Mouse (Mus musculus): Measurements from ENCODE around the gene Gm28051. TPM values are rescaled to one million over a fixed set of nuclear protein-coding genes. Genes with fewer than 3 reads are reported as not detected.

Gm28051 gene
- polyA plus RNA-seq, 1 experiment from 2014 or later = not detected

DNA sequence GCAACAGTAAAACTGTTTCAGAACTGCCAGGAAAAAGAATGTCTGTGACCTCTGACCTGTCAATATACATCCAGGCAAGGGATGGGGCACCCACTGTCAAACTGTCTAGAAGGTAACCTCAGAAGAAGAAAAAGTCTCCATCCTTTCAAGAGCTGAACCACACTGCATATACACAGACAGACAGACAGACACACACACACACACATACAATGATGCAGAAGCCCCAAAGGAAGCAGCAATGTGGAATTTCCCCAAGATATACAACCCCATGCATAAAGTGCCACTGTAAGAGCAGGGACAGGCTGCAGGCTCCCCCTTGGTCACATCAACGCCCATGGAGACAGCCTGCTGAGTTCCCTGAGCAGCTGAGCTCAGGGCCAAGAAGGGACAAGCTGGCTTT, 58.4 kb downstream of the Gm28051 start:
- H3K4me2 ChIP-seq = no peak overlapping the region
- 31% methylated on average over 1 of the region's 1 CpGs for WGBS
- no peaks in the 10 kb centered on the region; the same call in 1 of the 2 replicates for H3K27me3 ChIP-seq (ENCODE audit: control insufficient read depth, insufficient read depth, low read length)
- H3K4me3 ChIP-seq (ENCODE audit: low read depth, low read length) = no peak overlapping the region
- peaks cover 49% of the 10 kb centered on the region for H3K4me1 ChIP-seq (ENCODE audit: control insufficient read depth, insufficient read depth, low read length)
- H3K9me3 ChIP-seq (ENCODE audit: control insufficient read depth, low read length) = no peaks in the 10 kb centered on the region
- no peak overlapping the region; the same call in 1 of the 2 replicates for H3K27ac ChIP-seq (ENCODE audit: low read depth, low read length)
- no peak overlapping the region; the same call in 1 of the 2 replicates for H3K9ac ChIP-seq (ENCODE audit: low read length)
- H3K36me3 ChIP-seq (ENCODE audit: control insufficient read depth, insufficient read depth, low read length) = no peaks in the 10 kb centered on the region
- DNase-seq (ENCODE audit: low spot score, missing footprints) (no peak), ATAC-seq (ENCODE audit: low FRiP score) (no peak)

DNA sequence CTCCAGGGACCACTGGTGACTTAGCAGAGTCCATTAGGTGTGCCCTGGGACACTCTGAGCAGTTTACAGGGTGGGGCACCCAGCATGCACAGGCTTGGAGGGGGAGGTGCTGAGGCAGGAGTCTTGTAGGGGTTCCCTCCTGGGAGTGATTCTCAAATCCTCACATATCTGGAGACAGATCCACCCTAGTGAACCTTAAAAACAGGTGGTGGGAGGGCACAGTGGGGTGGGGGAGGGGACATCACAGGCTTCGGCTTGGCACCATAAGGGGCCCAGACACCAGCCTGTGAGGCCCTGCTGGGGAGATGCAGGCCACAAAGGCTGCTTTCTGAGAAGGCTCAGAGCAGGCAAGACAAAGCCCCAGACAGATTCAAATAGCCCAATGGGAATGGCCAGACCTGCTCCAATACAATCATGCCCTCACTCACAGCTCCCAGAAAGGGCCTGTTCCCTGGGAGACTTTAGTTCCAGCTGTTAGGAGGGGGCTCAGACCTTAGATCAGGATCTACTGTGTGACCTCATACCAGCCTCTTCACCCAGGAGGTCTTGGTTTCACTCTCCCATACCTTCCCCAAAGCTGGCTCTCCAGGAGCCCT, 59.4 kb downstream of the Gm28051 start:
- WGBS = 8% methylated on average over 1 of the region's 1 CpGs
- Histone ChIP-seq H3K27ac (ENCODE audit: low read depth, low read length) (peak overlapping the region; percentile 82), H3K27me3 (ENCODE audit: control insufficient read depth, insufficient read depth, low read length) (no peaks in the 10 kb centered on the region), H3K36me3 (ENCODE audit: control insufficient read depth, insufficient read depth, low read length) (no peaks in the 10 kb centered on the region), H3K4me3 (ENCODE audit: low read depth, low read length) (no peak overlapping the region), H3K4me2 (no peak overlapping the region), H3K9me3 (ENCODE audit: control insufficient read depth, low read length) (no peaks in the 10 kb centered on the region), H3K9ac (ENCODE audit: low read length) (peak overlapping the region; percentile 56), H3K4me1 (ENCODE audit: control insufficient read depth, insufficient read depth, low read length) (peaks cover 39% of the 10 kb centered on the region)
- peak; percentile 91 for DNase-seq (ENCODE audit: low spot score, missing footprints)
- peak; percentile 80 for ATAC-seq (ENCODE audit: low FRiP score)

- H3K36me3 ChIP-seq (ENCODE audit: control insufficient read depth, insufficient read depth, low read length) = no peaks in the 10 kb centered on the region
- no peak overlapping the region for H3K4me3 ChIP-seq (ENCODE audit: low read depth, low read length)
- H3K4me2 ChIP-seq = no peak overlapping the region
- WGBS = 77% methylated on average over 7 of the region's 7 CpGs
- ATAC-seq (ENCODE audit: low FRiP score) (no peak), DNase-seq (ENCODE audit: low spot score, missing footprints) (no peak)
- no peaks in the 10 kb centered on the region for H3K9me3 ChIP-seq (ENCODE audit: control insufficient read depth, low read length)
- no peaks in the 10 kb centered on the region for H3K27me3 ChIP-seq (ENCODE audit: control insufficient read depth, insufficient read depth, low read length)
- H3K27ac ChIP-seq (ENCODE audit: low read depth, low read length) = no peak overlapping the region
- H3K4me1 ChIP-seq (ENCODE audit: control insufficient read depth, insufficient read depth, low read length) = peaks cover 31% of the 10 kb centered on the region
- peak overlapping the region; percentile 6; the same call in 1 of the 2 replicates for H3K9ac ChIP-seq (ENCODE audit: low read length)
These were observed 60.2 kb downstream of the Gm28051 start for GRCm38 (mm10) chr12:102697381-102697780.

DNA sequence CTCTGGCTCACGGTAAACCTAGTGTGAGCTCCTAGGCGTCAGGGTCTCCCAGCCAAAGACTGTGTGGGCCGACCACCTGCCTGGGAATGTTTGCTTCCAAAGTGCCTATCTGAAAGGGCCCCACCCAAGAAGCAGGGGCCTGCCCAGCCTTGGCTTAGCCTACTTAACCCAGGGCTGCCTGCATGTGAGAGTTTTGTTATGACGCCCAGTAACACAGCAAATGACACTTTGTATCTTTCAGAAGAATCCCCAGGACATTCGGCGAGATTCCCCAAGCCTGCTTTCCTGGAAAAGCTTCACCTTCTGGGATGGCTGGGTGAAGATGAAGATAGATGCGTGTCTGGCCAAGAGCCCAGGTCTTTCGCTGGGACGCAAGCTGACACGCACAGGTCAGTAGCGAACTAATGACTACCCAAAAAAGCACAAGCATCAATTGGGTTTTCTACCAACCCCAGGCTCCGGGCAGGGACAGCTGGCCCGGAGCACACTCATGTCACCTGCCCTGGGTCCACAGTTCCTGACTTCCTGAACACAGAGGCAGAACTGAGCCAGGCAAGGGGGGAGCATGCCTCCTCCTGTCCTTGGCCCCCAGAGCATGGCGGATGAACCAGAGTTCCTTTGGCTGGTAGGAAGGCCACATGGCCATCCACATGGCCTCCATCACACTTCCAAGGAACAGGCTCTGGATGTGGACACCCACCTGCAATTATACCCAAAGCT, 60.8 kb downstream of the Gm28051 start:
- Histone ChIP-seq H3K9ac (ENCODE audit: low read length) (no peak overlapping the region), H3K36me3 (ENCODE audit: control insufficient read depth, insufficient read depth, low read length) (no peaks in the 10 kb centered on the region), H3K9me3 (ENCODE audit: control insufficient read depth, low read length) (no peaks in the 10 kb centered on the region), H3K4me3 (ENCODE audit: low read depth, low read length) (no peak overlapping the region), H3K4me2 (no peak overlapping the region), H3K27ac (ENCODE audit: low read depth, low read length) (no peak overlapping the region), H3K27me3 (ENCODE audit: control insufficient read depth, insufficient read depth, low read length) (no peaks in the 10 kb centered on the region), H3K4me1 (ENCODE audit: control insufficient read depth, insufficient read depth, low read length) (peaks cover 26% of the 10 kb centered on the region)
- DNase-seq (ENCODE audit: low spot score, missing footprints) (no peak), ATAC-seq (ENCODE audit: low FRiP score) (no peak)
- WGBS = 94% methylated on average over 14 of the region's 14 CpGs

GRCm38 (mm10) chr12:102695369-102696239, 62.0 kb downstream of the Gm28051 start:
- Histone ChIP-seq H3K4me1 (ENCODE audit: control insufficient read depth, insufficient read depth, low read length) (peaks cover 29% of the 10 kb centered on the region), H3K27ac (ENCODE audit: low read depth, low read length) (no peak overlapping the region), H3K4me3 (ENCODE audit: low read depth, low read length) (no peak overlapping the region), H3K27me3 (ENCODE audit: control insufficient read depth, insufficient read depth, low read length) (no peaks in the 10 kb centered on the region), H3K4me2 (no peak overlapping the region), H3K9me3 (ENCODE audit: control insufficient read depth, low read length) (no peaks in the 10 kb centered on the region), H3K36me3 (ENCODE audit: control insufficient read depth, insufficient read depth, low read length) (no peaks in the 10 kb centered on the region), H3K9ac (ENCODE audit: low read length) (no peak overlapping the region)
- no peak for DNase-seq (ENCODE audit: low spot score, missing footprints)
- no peak for ATAC-seq (ENCODE audit: low FRiP score)
- WGBS = 63% methylated on average over 18 of the region's 18 CpGs

GRCm38 (mm10) chr12:102691761-102692160, 65.8 kb downstream of the Gm28051 start:
- no peak overlapping the region for H3K4me3 ChIP-seq (ENCODE audit: low read depth, low read length)
- H3K9ac ChIP-seq (ENCODE audit: low read length) = no peak overlapping the region
- H3K4me1 ChIP-seq (ENCODE audit: control insufficient read depth, insufficient read depth, low read length) = peaks cover 11% of the 10 kb centered on the region; the same call in 1 of the 2 replicates
- ATAC-seq (ENCODE audit: low FRiP score) (no peak), DNase-seq (ENCODE audit: low spot score, missing footprints) (no peak)
- H3K27ac ChIP-seq (ENCODE audit: low read depth, low read length) = no peak overlapping the region
- WGBS = 90% methylated on average over 6 of the region's 7 CpGs
- no peaks in the 10 kb centered on the region for H3K36me3 ChIP-seq (ENCODE audit: control insufficient read depth, insufficient read depth, low read length)
- no peak overlapping the region for H3K4me2 ChIP-seq
- H3K9me3 ChIP-seq (ENCODE audit: control insufficient read depth, low read length) = no peaks in the 10 kb centered on the region
- H3K27me3 ChIP-seq (ENCODE audit: control insufficient read depth, insufficient read depth, low read length) = no peaks in the 10 kb centered on the region

DNA sequence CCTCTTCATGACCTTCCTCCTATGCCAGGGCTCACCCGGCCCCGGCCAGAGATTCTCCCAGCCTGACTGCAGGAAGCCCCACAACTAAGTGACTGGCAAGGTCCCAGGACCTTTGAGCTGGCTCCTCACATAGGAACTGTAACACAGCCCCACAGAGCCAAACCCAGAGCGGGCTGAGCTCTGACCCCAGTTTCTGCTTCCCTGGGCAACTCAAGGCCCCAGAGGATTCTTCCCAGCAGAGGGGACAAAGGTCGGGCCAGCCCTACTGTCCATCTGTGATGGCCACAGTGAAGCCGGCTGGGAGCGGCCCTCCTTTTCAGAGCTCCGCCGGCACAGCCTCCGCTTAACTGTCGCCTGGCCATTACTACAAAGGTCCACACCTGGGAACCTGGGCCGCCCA, 66.4 kb downstream of the Gm28051 start:
- no peak overlapping the region for H3K27ac ChIP-seq (ENCODE audit: low read depth, low read length)

DNA sequence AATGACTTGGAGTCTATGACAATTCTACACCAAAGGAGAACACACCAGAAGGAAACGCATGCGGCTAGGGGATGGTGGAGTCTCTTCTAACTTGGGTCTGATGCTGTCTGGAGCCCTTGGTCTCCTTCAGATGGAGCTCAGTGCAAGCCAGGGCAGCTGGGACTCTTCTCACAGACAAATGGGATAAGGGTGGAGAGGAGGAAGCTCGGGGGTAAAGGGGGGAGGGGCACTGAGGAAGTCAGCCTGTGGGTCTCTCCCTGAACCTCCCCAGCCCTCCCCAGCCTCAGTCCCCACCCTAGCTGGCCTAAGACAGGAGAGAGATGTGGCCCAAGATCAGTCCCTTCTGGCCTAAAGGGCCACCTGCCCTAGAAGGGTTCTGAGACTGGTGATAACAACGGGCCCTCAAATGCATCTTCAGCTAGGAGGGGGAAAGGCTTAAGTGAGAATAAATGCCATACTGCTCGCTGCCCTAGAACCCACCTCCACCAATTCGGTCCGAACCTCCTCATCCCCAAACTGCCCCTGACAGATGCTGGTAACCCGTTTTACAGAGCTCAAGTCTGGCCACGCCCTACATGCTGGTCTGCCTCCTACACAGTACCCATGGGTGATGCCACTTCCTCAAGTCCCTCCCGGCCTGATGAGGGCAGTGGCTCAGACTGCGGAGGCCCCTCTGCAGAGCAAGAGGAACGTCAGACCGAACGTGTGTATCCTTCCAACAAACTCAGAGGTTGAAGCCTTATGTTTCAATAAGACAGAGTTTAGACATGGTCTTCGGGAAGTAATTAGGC, 67.6 kb downstream of the Gm28051 start:
- WGBS = 88% methylated on average over 15 of the region's 15 CpGs
- Histone ChIP-seq H3K4me3 (ENCODE audit: low read depth, low read length) (no peak overlapping the region), H3K4me2 (no peak overlapping the region)

More for the DNA sequence above, 66.4 kb downstream of the Gm28051 start:
- Histone ChIP-seq H3K4me3 (ENCODE audit: low read depth, low read length) (no peak overlapping the region), H3K36me3 (ENCODE audit: control insufficient read depth, insufficient read depth, low read length) (no peaks in the 10 kb centered on the region), H3K9me3 (ENCODE audit: control insufficient read depth, low read length) (no peaks in the 10 kb centered on the region), H3K27me3 (ENCODE audit: control insufficient read depth, insufficient read depth, low read length) (no peaks in the 10 kb centered on the region), H3K4me2 (no peak overlapping the region), H3K9ac (ENCODE audit: low read length) (no peak overlapping the region), H3K4me1 (ENCODE audit: control insufficient read depth, insufficient read depth, low read length) (peaks cover 11% of the 10 kb centered on the region; the same call in 1 of the 2 replicates)
- 69% methylated on average over 11 of the region's 11 CpGs for WGBS
- no peak for ATAC-seq (ENCODE audit: low FRiP score)
- DNase-seq (ENCODE audit: low spot score, missing footprints) = no peak

More for the DNA sequence above, 67.6 kb downstream of the Gm28051 start:
- H3K9me3 ChIP-seq (ENCODE audit: control insufficient read depth, low read length) = no peaks in the 10 kb centered on the region
- H3K9ac ChIP-seq (ENCODE audit: low read length) = no peak overlapping the region
- no peak overlapping the region for H3K27ac ChIP-seq (ENCODE audit: low read depth, low read length)
- no peak for ATAC-seq (ENCODE audit: low FRiP score)
- H3K27me3 ChIP-seq (ENCODE audit: control insufficient read depth, insufficient read depth, low read length) = no peaks in the 10 kb centered on the region
- H3K4me1 ChIP-seq (ENCODE audit: control insufficient read depth, insufficient read depth, low read length) = 0 out of 2 replicates have a peak, but pooled peaks cover 4% of the 10 kb centered on the region
- H3K36me3 ChIP-seq (ENCODE audit: control insufficient read depth, insufficient read depth, low read length) = no peaks in the 10 kb centered on the region
- no peak for DNase-seq (ENCODE audit: low spot score, missing footprints)
